20 mouse cellular contexts compared by ENCODE assay signal in the genomic region with DNA sequence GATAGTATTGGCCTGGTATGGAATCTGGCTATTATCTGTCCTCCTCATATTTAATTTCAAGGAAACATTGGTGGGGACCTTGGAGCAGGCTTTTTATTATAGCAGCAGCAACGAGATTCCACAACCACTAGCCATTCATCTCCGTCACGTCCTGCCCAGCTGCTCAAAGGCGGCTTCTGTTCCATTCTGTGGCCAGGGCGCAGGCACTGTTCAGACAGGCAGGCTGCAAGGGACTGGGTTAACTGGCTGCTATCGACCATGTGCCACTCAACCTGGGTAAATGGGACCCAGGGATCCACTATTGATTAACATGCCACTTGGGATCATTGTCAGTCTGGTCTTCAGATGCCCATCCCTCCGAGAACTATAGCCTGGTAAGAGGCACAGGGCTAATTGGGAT.
"Had no signal": no experiment of that assay in that cellular context is flagged by ENCODE, and none has a peak within 500 bp of the region (broad histone marks: within the 10 kb centered on the region; RNA-seq: fewer than 3 reads in every experiment).

No protein-coding gene starts in this region.

- H3K4me2 ChIP-seq: limb, embryonic 13.5 days; liver, embryonic 12.5 days; liver, embryonic 15.5 days; lung, embryonic 15.5 days; midbrain, embryonic 15.5 days; neural tube, embryonic 13.5 days had no signal

- H3K36me3 ChIP-seq: limb, embryonic 10.5 days; limb, embryonic 13.5 days; liver, embryonic 12.5 days; liver, embryonic 15.5 days; lung, embryonic 15.5 days; midbrain, embryonic 10.5 days; midbrain, embryonic 15.5 days; neural tube, embryonic 13.5 days had no signal

- H3K27ac ChIP-seq: limb, embryonic 10.5 days; limb, embryonic 13.5 days; liver, embryonic 12.5 days; liver, embryonic 15.5 days; lung, embryonic 15.5 days; midbrain, embryonic 10.5 days; midbrain, embryonic 15.5 days; neural tube, embryonic 13.5 days had no signal

- H3K27me3 ChIP-seq: limb, embryonic 13.5 days; liver, embryonic 12.5 days; liver, embryonic 15.5 days; lung, embryonic 15.5 days; midbrain, embryonic 15.5 days; neural tube, embryonic 13.5 days had no signal

- H3K4me1 ChIP-seq: limb, embryonic 10.5 days; liver, embryonic 12.5 days; liver, embryonic 15.5 days; lung, embryonic 15.5 days; midbrain, embryonic 10.5 days; midbrain, embryonic 15.5 days had no signal

- DNase-seq: kidney, adult 11 months; kidney, adult 8-10 months; kidney, postnatal 14 days; kidney, postnatal 4 days; liver; lung, adult 18-20 months; lung, postnatal 10 days; lung, postnatal 36 days; right cerebral cortex, postnatal 25 days; thymus, adult 18-20 months; thymus, postnatal 4 days had no signal

- H3K4me3 ChIP-seq: limb, embryonic 10.5 days; limb, embryonic 13.5 days; liver, embryonic 12.5 days; liver, embryonic 15.5 days; lung, embryonic 15.5 days; megakaryocyte, embryonic 14.5 days; midbrain, embryonic 10.5 days; midbrain, embryonic 15.5 days; neural tube, embryonic 13.5 days had no signal

- H3K9ac ChIP-seq: limb, embryonic 13.5 days; liver, embryonic 12.5 days; liver, embryonic 15.5 days; lung, embryonic 15.5 days; midbrain, embryonic 15.5 days; neural tube, embryonic 13.5 days had no signal

- ATAC-seq: liver, embryonic 12.5 days; midbrain, embryonic 15.5 days had no signal

- H3K9me3 ChIP-seq: limb, embryonic 10.5 days; limb, embryonic 13.5 days; liver, embryonic 12.5 days; liver, embryonic 15.5 days; lung, embryonic 15.5 days; megakaryocyte, embryonic 14.5 days; midbrain, embryonic 10.5 days; midbrain, embryonic 15.5 days; neural tube, embryonic 13.5 days had no signal
